Mouse (Mus musculus) bone marrow, adult 2 months (tissue): ENCODE data around the gene Rrp12. TPM values are rescaled to one million over a fixed set of nuclear protein-coding genes. Genes with fewer than 3 reads are reported as not detected.

Experiments
- H3K27ac ChIP-seq: fragments of 200-500 bp; 2 replicates; pipeline ENCODE4 v1.5.1; 2012; ENCODE audit warnings: low read depth, mild to moderate bottlenecking, control low read depth, inconsistent platforms, low read length; ENCODE audit not compliant: control insufficient read depth, poor library complexity, insufficient read depth
- H3K4me1 ChIP-seq: fragments of 200-500 bp; 2 replicates; pipeline ENCODE4 v1.6.1; 2011; ENCODE audit warnings: low read length; ENCODE audit not compliant: control insufficient read depth, insufficient read depth
- H3K4me3 ChIP-seq: fragments of 200-500 bp; replicated peaks from 2 replicates; pipeline ENCODE3; 2011; ENCODE audit warnings: mild to moderate bottlenecking, low read depth, low read length, control low read depth; ENCODE audit not compliant: control insufficient read depth
- CTCF ChIP-seq: fragments of 200-500 bp; IDR thresholded peaks from 2 replicates; pipeline ENCODE4 v1.5.1; 2011; ENCODE audit warnings: low read length, control low read depth; ENCODE audit not compliant: control insufficient read depth, insufficient read depth
- POLR2A ChIP-seq: fragments of 200-500 bp; IDR thresholded peaks from 2 replicates; pipeline ENCODE4 v1.6.1; 2011; ENCODE audit warnings: low read depth, mild to moderate bottlenecking, control low read depth, low read length, borderline replicate concordance; ENCODE audit not compliant: control insufficient read depth
- WGBS: fragments of 180-500 bp; shearing (Covaris S2); methylation state at CpG from one replicate; pipeline ENCODE4 v1.1.7; 2018; 5-methylcytosine and 5-hydroxymethylcytosine counted together
- polyA plus RNA-seq: library from polyadenylated mRNA; stranded (reverse); fragments of >200 nt; gene quantifications from 2 replicates; pipeline ENCODE4 v1.2.4, GENCODE M21; 2011; ENCODE audit warnings: low replicate concordance; ENCODE audit not compliant: missing spikeins, insufficient read depth, insufficient read length

Rrp12 gene
- polyA plus RNA-seq, 1 experiment, result 12.5 TPM

- WGBS, result 78% methylated on average over 5 of the region's 5 CpGs
- Histone ChIP-seq H3K4me3 (no peak overlapping the region), H3K4me1 (no peaks in the 10 kb centered on the region), H3K27ac (no peak overlapping the region)
- TF ChIP-seq POLR2A (no peak), CTCF (no peak)
Measured at GRCm38 (mm10) chr19:41816915-41817314, 79.1 kb downstream of the Rrp12 start.

GRCm38 (mm10) chr19:41816410-41816809 lies 79.6 kb downstream of the Rrp12 start:
- TF ChIP-seq POLR2A, result no peak
- TF ChIP-seq CTCF, result no peak
- 85% methylated on average over 5 of the region's 5 CpGs for WGBS
- Histone ChIP-seq H3K27ac (no peak overlapping the region), H3K4me1 (no peaks in the 10 kb centered on the region), H3K4me3 (no peak overlapping the region)

- TF ChIP-seq CTCF, result no peak
- no peak for TF ChIP-seq POLR2A
- 78% methylated on average over 4 of the region's 4 CpGs for WGBS
Measured at GRCm38 (mm10) chr19:41813374-41813773, 82.6 kb downstream of the Rrp12 start.

More at GRCm38 (mm10) chr19:41813374-41813773, 82.6 kb downstream of the Rrp12 start:
- Histone ChIP-seq H3K4me3 (no peak overlapping the region), H3K4me1 (no peaks in the 10 kb centered on the region; the same call in 1 of the 2 replicates), H3K27ac (no peak overlapping the region)

Other genes starting within 250 kb of the Rrp12 start
- gene Slit1, start 152.5 kb downstream of the Rrp12 start, polyA plus RNA-seq, result 0.50 and 2.7 TPM in 2 replicates
- 25.5 and 26.6 TPM in 2 replicates for gene Arhgap19, start 94.1 kb downstream of the Rrp12 start, polyA plus RNA-seq
- 6.4 and 12.0 TPM in 2 replicates for gene Frat1, start 66.2 kb downstream of the Rrp12 start, polyA plus RNA-seq
- gene Frat2, start 48.0 kb downstream of the Rrp12 start, polyA plus RNA-seq, result 4.5 and 9.7 TPM in 2 replicates
- 47.1 and 160 TPM in 2 replicates for gene Pgam1, start 15.8 kb upstream of the Rrp12 start, polyA plus RNA-seq
- gene Exosc1, start 37.2 kb upstream of the Rrp12 start, polyA plus RNA-seq, result 16.4 and 24.6 TPM in 2 replicates
- gene Zdhhc16, start 37.3 kb upstream of the Rrp12 start, polyA plus RNA-seq, result 27.4 and 59.8 TPM in 2 replicates
- 28.0 and 45.8 TPM in 2 replicates for gene Mms19, start 85.0 kb upstream of the Rrp12 start, polyA plus RNA-seq
- 6.0 and 10.2 TPM in 2 replicates for gene Ubtd1, start 85.6 kb upstream of the Rrp12 start, polyA plus RNA-seq
- gene Ankrd2, start 139.8 kb upstream of the Rrp12 start, polyA plus RNA-seq, result not detected in 2 replicates
- 1.8 TPM in 1 of 2 replicates, not detected in the other for gene Hoga1, start 149.4 kb upstream of the Rrp12 start, polyA plus RNA-seq
- not detected in 2 replicates for gene 4933411K16Rik, start 156.1 kb upstream of the Rrp12 start, polyA plus RNA-seq
- gene Morn4, start 190.2 kb upstream of the Rrp12 start, polyA plus RNA-seq, result 1.4 TPM in 1 of 2 replicates, not detected in the other
- 6.6 and 11.5 TPM in 2 replicates for gene Pi4k2a, start 194.3 kb upstream of the Rrp12 start, polyA plus RNA-seq
- gene Avpi1, start 232.9 kb upstream of the Rrp12 start, polyA plus RNA-seq, result 2.9 TPM in 1 of 2 replicates, not detected in the other